ENCODE assay signal across 8 mouse cellular contexts in genomic region chr7:4163571-4164072, GRCm38 (mm10). TPM values are rescaled to one million over a fixed set of nuclear protein-coding genes. Genes with fewer than 3 reads are reported as not detected.
DNase-seq lines count a peak whose midpoint lies in the region; ATAC-seq and TF ChIP-seq lines count a peak whose summit lies in the region.

No protein-coding gene starts in this region.

- no peak for TF ChIP-seq CTCF in intestine, postnatal 0 days (IDR thresholded peaks at IDR 0.05; ENCODE audit: low read depth)

- WGBS in lung, embryonic 15.5 days: 2% methylated on average over 11 of the region's 11 CpGs
- WGBS in forebrain, embryonic 13.5 days: 2% methylated on average over 11 of the region's 11 CpGs
- WGBS in intestine, postnatal 0 days: under 1% methylated on average over 11 of the region's 11 CpGs
- 3% methylated on average over 11 of the region's 11 CpGs for WGBS in midbrain, embryonic 15.5 days

- peak overlapping the region; percentile 69 for H3K9ac ChIP-seq in lung, embryonic 15.5 days
- H3K9ac ChIP-seq in forebrain, embryonic 13.5 days: peak overlapping the region; percentile 34; the same call in 1 of the 2 replicates
- H3K9ac ChIP-seq in intestine, postnatal 0 days (ENCODE audit: low read depth, low read length): peak overlapping the region; percentile 72
- no peak overlapping the region for H3K9ac ChIP-seq in midbrain, embryonic 15.5 days

- ATAC-seq in lung, embryonic 15.5 days (ENCODE audit: borderline replicate concordance, extremely low read depth, low FRiP score, low TSS enrichment): peak; percentile 57
- peak; percentile 36; the same call in 1 of the 2 replicates for ATAC-seq in forebrain, embryonic 13.5 days
- ATAC-seq in intestine, postnatal 0 days: peak; percentile 55
- ATAC-seq in midbrain, embryonic 15.5 days (replicated peaks): peak; percentile 37; the same call in 1 of the 2 replicates

- H3K27me3 ChIP-seq in lung, embryonic 15.5 days: no peaks in the 10 kb centered on the region
- no peaks in the 10 kb centered on the region for H3K27me3 ChIP-seq in forebrain, embryonic 13.5 days
- no peaks in the 10 kb centered on the region for H3K27me3 ChIP-seq in intestine, postnatal 0 days (replicated peaks; ENCODE audit: control insufficient read depth, insufficient read depth, low read length)
- H3K27me3 ChIP-seq in midbrain, embryonic 15.5 days (replicated peaks): no peaks in the 10 kb centered on the region

- H3K9me3 ChIP-seq in lung, embryonic 15.5 days: no peaks in the 10 kb centered on the region
- no peaks in the 10 kb centered on the region for H3K9me3 ChIP-seq in forebrain, embryonic 13.5 days (replicated peaks)
- no peaks in the 10 kb centered on the region for H3K9me3 ChIP-seq in intestine, postnatal 0 days (ENCODE audit: control insufficient read depth)
- no peaks in the 10 kb centered on the region for H3K9me3 ChIP-seq in midbrain, embryonic 15.5 days

- H3K4me2 ChIP-seq in lung, embryonic 15.5 days: peak overlapping the region; percentile 88
- H3K4me2 ChIP-seq in forebrain, embryonic 13.5 days: peak overlapping the region; percentile 53
- peak overlapping the region; percentile 77 for H3K4me2 ChIP-seq in intestine, postnatal 0 days (replicated peaks; ENCODE audit: low read depth)
- peak overlapping the region; percentile 41 for H3K4me2 ChIP-seq in midbrain, embryonic 15.5 days

- no peaks in the 10 kb centered on the region for H3K36me3 ChIP-seq in lung, embryonic 15.5 days
- no peaks in the 10 kb centered on the region for H3K36me3 ChIP-seq in forebrain, embryonic 13.5 days (ENCODE audit: poor library complexity, severe bottlenecking)
- H3K36me3 ChIP-seq in intestine, postnatal 0 days (ENCODE audit: control insufficient read depth, insufficient read depth): no peaks in the 10 kb centered on the region
- no peaks in the 10 kb centered on the region for H3K36me3 ChIP-seq in midbrain, embryonic 15.5 days (replicated peaks)

- DNase-seq in lung, postnatal 25 days (ENCODE audit: low spot score): no peak
- no peak for DNase-seq in retina, postnatal 1 day
- DNase-seq in cerebellum, postnatal 10 days: no peak
- DNase-seq in spleen, adult 18-20 months: no peak

- peak overlapping the region; percentile 93 for H3K27ac ChIP-seq in lung, embryonic 15.5 days
- H3K27ac ChIP-seq in forebrain, embryonic 13.5 days: no peak overlapping the region
- H3K27ac ChIP-seq in intestine, postnatal 0 days (ENCODE audit: low read depth, low read length): peak overlapping the region; percentile 96
- H3K27ac ChIP-seq in midbrain, embryonic 15.5 days: no peak overlapping the region

- H3K4me3 ChIP-seq in lung, embryonic 15.5 days: peak overlapping the region; percentile 58
- peak overlapping the region; percentile 25 for H3K4me3 ChIP-seq in forebrain, embryonic 13.5 days
- H3K4me3 ChIP-seq in intestine, postnatal 0 days (ENCODE audit: low read depth, low read length): peak overlapping the region; percentile 71
- H3K4me3 ChIP-seq in midbrain, embryonic 15.5 days: peak overlapping the region; percentile 22

- H3K4me1 ChIP-seq in lung, embryonic 15.5 days: peaks cover 19% of the 10 kb centered on the region
- peaks cover 12% of the 10 kb centered on the region for H3K4me1 ChIP-seq in forebrain, embryonic 13.5 days
- no peaks in the 10 kb centered on the region; the same call in 1 of the 2 replicates for H3K4me1 ChIP-seq in intestine, postnatal 0 days (replicated peaks; ENCODE audit: control insufficient read depth, insufficient read depth, low read length)
- H3K4me1 ChIP-seq in midbrain, embryonic 15.5 days: peaks cover 8% of the 10 kb centered on the region; the same call in 1 of the 2 replicates

RNA-seq across cellular contexts. Expression of gene Cdc42ep5, which starts 1.0 kb away (rescaled TPM):
- polyA plus RNA-seq in lung, embryonic 15.5 days (2015; fragmentation: Nextera tagmentation; extraction: Ambion mirVana): 39.8 and 41.0 TPM in 2 replicates
- 5.1 and 5.2 TPM in 2 replicates for polyA plus RNA-seq in forebrain, embryonic 13.5 days (2015; fragmentation: Nextera tagmentation; extraction: Ambion mirVana)
- 120 and 126 TPM in 2 replicates for polyA plus RNA-seq in intestine, postnatal 0 days (2015; fragmentation: Nextera tagmentation; extraction: Ambion mirVana)
- polyA plus RNA-seq in midbrain, embryonic 15.5 days (2015; fragmentation: Nextera tagmentation; extraction: Ambion mirVana): 6.2 and 6.4 TPM in 2 replicates

RNA-seq across cellular contexts. Expression of gene Leng9, which starts 13.4 kb away (rescaled TPM):
- polyA plus RNA-seq in lung, embryonic 15.5 days (2015; fragmentation: Nextera tagmentation; extraction: Ambion mirVana): 3.9 and 4.5 TPM in 2 replicates
- polyA plus RNA-seq in forebrain, embryonic 13.5 days (2015; fragmentation: Nextera tagmentation; extraction: Ambion mirVana): 3.5 and 3.9 TPM in 2 replicates
- polyA plus RNA-seq in intestine, postnatal 0 days (2015; fragmentation: Nextera tagmentation; extraction: Ambion mirVana): 14.1 and 16.0 TPM in 2 replicates
- 5.2 and 6.0 TPM in 2 replicates for polyA plus RNA-seq in midbrain, embryonic 15.5 days (2015; fragmentation: Nextera tagmentation; extraction: Ambion mirVana)

RNA-seq across cellular contexts. Expression of gene Leng8, which starts 26.8 kb away (rescaled TPM):
- 52.5 and 59.0 TPM in 2 replicates for polyA plus RNA-seq in lung, embryonic 15.5 days (2015; fragmentation: Nextera tagmentation; extraction: Ambion mirVana)
- 61.3 and 71.1 TPM in 2 replicates for polyA plus RNA-seq in forebrain, embryonic 13.5 days (2015; fragmentation: Nextera tagmentation; extraction: Ambion mirVana)
- polyA plus RNA-seq in intestine, postnatal 0 days (2015; fragmentation: Nextera tagmentation; extraction: Ambion mirVana): 13.8 and 15.2 TPM in 2 replicates
- 102 and 104 TPM in 2 replicates for polyA plus RNA-seq in midbrain, embryonic 15.5 days (2015; fragmentation: Nextera tagmentation; extraction: Ambion mirVana)

RNA-seq across cellular contexts. Expression of gene Ttyh1, which starts 44.4 kb away (rescaled TPM):
- polyA plus RNA-seq in lung, embryonic 15.5 days (2015; fragmentation: Nextera tagmentation; extraction: Ambion mirVana): 2.1 and 2.2 TPM in 2 replicates
- polyA plus RNA-seq in forebrain, embryonic 13.5 days (2015; fragmentation: Nextera tagmentation; extraction: Ambion mirVana): 121 and 149 TPM in 2 replicates
- 2.6 and 3.7 TPM in 2 replicates for polyA plus RNA-seq in intestine, postnatal 0 days (2015; fragmentation: Nextera tagmentation; extraction: Ambion mirVana)
- 115 and 144 TPM in 2 replicates for polyA plus RNA-seq in midbrain, embryonic 15.5 days (2015; fragmentation: Nextera tagmentation; extraction: Ambion mirVana)

Comparison
In these comparisons a context has a peak if more than half of its experiments do, and no peak if none do; other contexts are left out.
1. H3K27ac ChIP-seq: peak in lung, embryonic 15.5 days (single experiment) and intestine, postnatal 0 days (single experiment); none in forebrain, embryonic 13.5 days (single experiment) and midbrain, embryonic 15.5 days (single experiment).
2. Peak in every context shown above with its lines, with median percentiles within 50 percentile points of each other: ATAC-seq, H3K4me2 ChIP-seq and H3K4me3 ChIP-seq.